Mouse (Mus musculus) embryonic facial prominence, embryonic 11.5 days (tissue): ENCODE measurements around the gene Ppp1r12a. TPM values are rescaled to one million over a fixed set of nuclear protein-coding genes. Genes with fewer than 3 reads are reported as not detected.

Source experiments
- ATAC-seq: fragments of 200-750 bp; cut with Nextera tagmentation; replicated peaks from 2 replicates; pipeline ENCODE4 v1.8.0; 2017; ENCODE audit warnings: low read depth; ENCODE audit not compliant: insufficient number of reproducible peaks, low FRiP score, low TSS enrichment
- DNase-seq: peaks from one replicate; pipeline ENCODE4 v3.0.0-alpha.2; 2015; ENCODE audit warnings: low spot score
- H3K27ac ChIP-seq: fragments of 300-500 bp; sonication (generic); replicated peaks from 2 replicates; pipeline ENCODE4 v1.5.1; 2014; ENCODE audit warnings: mild to moderate bottlenecking, low read depth, low read length, control low read depth
- H3K27me3 ChIP-seq: fragments of 300-500 bp; sonication (generic); 2 replicates; pipeline ENCODE4 v1.6.1; 2014; ENCODE audit warnings: mild to moderate bottlenecking, low read length, moderate library complexity, mixed read lengths; ENCODE audit not compliant: control insufficient read depth, insufficient read depth
- H3K36me3 ChIP-seq: fragments of 300-500 bp; sonication (generic); replicated peaks from 2 replicates; pipeline ENCODE4 v1.6.1; 2014; ENCODE audit warnings: low read depth, mild to moderate bottlenecking, low read length, moderate library complexity, mixed read lengths; ENCODE audit not compliant: control insufficient read depth, insufficient read depth
- H3K4me1 ChIP-seq: fragments of 300-500 bp; sonication (generic); 2 replicates; pipeline ENCODE4 v1.6.1; 2014; ENCODE audit warnings: low read length, mixed read lengths; ENCODE audit not compliant: control insufficient read depth, insufficient read depth
- H3K4me2 ChIP-seq: fragments of 300-500 bp; sonication (generic); 2 replicates; pipeline ENCODE4 v1.6.1; 2014; ENCODE audit warnings: low read depth, mild to moderate bottlenecking, control low read depth, low read length, moderate library complexity
- H3K4me3 ChIP-seq: fragments of 300-500 bp; sonication (generic); 2 replicates; pipeline ENCODE4 v1.5.1; 2014; ENCODE audit warnings: low read depth, low read length, control low read depth
- H3K9ac ChIP-seq: fragments of 300-500 bp; sonication (generic); replicated peaks from 2 replicates; pipeline ENCODE4 v1.6.1; 2014; ENCODE audit warnings: mild to moderate bottlenecking, control low read depth, low read length
- H3K9me3 ChIP-seq: fragments of 300-500 bp; sonication (generic); replicated peaks from 2 replicates; pipeline ENCODE4 v1.6.1; 2016; ENCODE audit warnings: mild to moderate bottlenecking, low read length, inconsistent platforms, mixed read lengths; ENCODE audit not compliant: control insufficient read depth
- WGBS: fragments of 180-500 bp; shearing (Covaris S2); extraction: QIAGEN DNeasy Blood & Tissue Kit; methylation state at CpG from one replicate; pipeline ENCODE4 v1.1.7; 2014; 5-methylcytosine and 5-hydroxymethylcytosine counted together
- polyA plus RNA-seq: library from polyadenylated mRNA; unstranded; fragments of >200 nt; fragmentation: Nextera tagmentation; extraction: Ambion mirVana; gene quantifications from 2 replicates; pipeline ENCODE4 v1.2.1, GENCODE M21; 2014

The Ppp1r12a gene
- polyA plus RNA-seq, 1 experiment from 2014 or later = 79.5 TPM

DNA sequence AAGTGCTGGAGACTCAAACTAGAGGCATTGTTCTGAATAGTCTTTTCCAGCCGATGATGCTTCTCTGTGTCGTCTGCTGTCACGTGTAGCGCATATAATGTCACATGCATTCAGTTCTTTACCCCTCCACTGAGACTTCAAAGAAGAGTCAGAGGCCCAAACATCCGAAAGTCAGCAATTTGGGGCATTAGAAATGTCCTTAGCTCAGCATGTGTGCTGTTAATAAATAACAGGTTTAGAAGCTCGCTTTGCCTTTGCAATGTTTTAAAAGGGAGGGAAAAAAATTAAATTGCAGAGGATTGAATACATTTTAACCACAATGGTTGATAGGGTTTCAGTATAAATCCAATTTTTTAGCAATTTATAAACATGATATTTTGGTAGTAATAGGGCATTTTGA, 151.9 kb downstream of the Ppp1r12a start:
- H3K4me1 ChIP-seq = no peaks in the 10 kb centered on the region
- WGBS = 64% methylated on average over 6 of the region's 6 CpGs

DNA sequence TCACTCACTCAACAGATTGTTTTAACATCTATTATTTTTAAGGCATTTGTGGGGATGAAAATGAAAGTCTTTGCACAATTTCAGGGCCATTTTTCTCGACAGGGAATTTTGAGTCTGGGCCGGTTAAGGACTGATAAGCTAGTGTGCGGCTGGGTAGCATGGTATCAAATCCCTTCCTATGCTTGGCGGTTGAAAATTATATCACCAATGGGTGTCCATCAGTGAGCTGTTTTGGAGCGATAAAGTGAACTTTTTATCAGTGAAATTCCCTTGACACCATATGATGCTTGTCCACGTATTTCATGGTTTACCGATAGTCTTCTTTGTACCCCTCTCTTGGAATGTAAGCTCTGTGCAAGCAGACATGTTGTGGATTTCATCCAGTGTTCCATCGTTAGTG, 152.4 kb downstream of the Ppp1r12a start:
- H3K9ac ChIP-seq = no peak overlapping the region
- no peak for ATAC-seq
- H3K27me3 ChIP-seq = no peaks in the 10 kb centered on the region
- no peak overlapping the region for H3K4me2 ChIP-seq
- WGBS = 89% methylated on average over 8 of the region's 8 CpGs
- H3K4me3 ChIP-seq = no peak overlapping the region
- no peaks in the 10 kb centered on the region for H3K4me1 ChIP-seq
- H3K36me3 ChIP-seq = no peaks in the 10 kb centered on the region
- DNase-seq = no peak
- no peaks in the 10 kb centered on the region for H3K9me3 ChIP-seq
- H3K27ac ChIP-seq = no peak overlapping the region

More for the DNA sequence above, 151.9 kb downstream of the Ppp1r12a start:
- H3K36me3 ChIP-seq = no peaks in the 10 kb centered on the region
- no peak overlapping the region for H3K4me3 ChIP-seq
- DNase-seq (no peak), ATAC-seq (no peak)
- no peak overlapping the region for H3K9ac ChIP-seq
- no peak overlapping the region for H3K27ac ChIP-seq
- H3K27me3 ChIP-seq = no peaks in the 10 kb centered on the region
- no peaks in the 10 kb centered on the region for H3K9me3 ChIP-seq
- no peak overlapping the region for H3K4me2 ChIP-seq

DNA sequence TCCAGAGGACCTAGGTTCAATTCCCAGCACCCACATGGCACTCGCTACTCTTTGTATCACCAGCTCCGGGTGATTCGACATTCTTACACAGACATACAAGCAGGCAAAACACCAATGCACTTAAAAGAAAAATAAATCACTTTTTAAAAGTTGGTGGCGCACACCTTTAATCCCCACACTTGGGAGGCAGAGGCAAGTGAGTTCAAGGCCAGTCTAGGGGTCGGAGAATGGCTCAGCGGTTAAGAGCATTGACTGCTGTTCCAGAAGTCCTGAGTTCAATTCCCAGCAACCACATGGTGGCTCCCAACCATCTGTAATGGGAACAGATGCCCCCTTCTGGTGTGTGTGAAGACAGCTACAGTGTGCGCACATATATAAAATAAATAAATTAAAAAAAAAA, 153.2 kb downstream of the Ppp1r12a start:
- H3K4me1 ChIP-seq = no peaks in the 10 kb centered on the region
- WGBS = 92% methylated on average over 7 of the region's 7 CpGs
- H3K36me3 ChIP-seq = no peaks in the 10 kb centered on the region
- H3K27ac ChIP-seq = no peak overlapping the region
- no peak overlapping the region for H3K9ac ChIP-seq
- H3K4me2 ChIP-seq = no peak overlapping the region
- H3K4me3 ChIP-seq = no peak overlapping the region
- H3K9me3 ChIP-seq = no peaks in the 10 kb centered on the region
- ATAC-seq = no peak
- no peak for DNase-seq
- H3K27me3 ChIP-seq = no peaks in the 10 kb centered on the region

DNA sequence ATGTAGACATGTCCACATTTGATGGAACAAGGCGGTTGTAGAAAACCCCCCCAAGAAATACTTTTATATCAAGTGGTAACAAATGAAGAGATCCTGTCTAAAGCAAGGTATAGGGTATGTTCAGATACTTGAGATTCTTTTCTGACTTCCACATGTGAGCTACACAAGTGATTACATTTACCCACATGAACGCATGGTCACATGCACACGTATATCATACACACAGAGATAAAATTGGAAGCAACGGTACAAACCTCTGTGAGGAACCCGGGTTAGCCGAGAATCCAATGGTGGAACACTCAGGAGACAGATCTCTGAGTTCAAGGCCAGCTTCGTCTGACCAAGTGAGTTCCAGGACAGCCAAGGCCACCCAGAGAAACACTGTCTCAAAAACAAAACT, 166.4 kb downstream of the Ppp1r12a start:
- Histone ChIP-seq H3K36me3 (no peaks in the 10 kb centered on the region), H3K9me3 (no peaks in the 10 kb centered on the region), H3K27me3 (peaks cover 2% of the 10 kb centered on the region; the same call in 1 of the 2 replicates), H3K9ac (no peak overlapping the region), H3K4me3 (no peak overlapping the region), H3K27ac (no peak overlapping the region), H3K4me2 (no peak overlapping the region), H3K4me1 (no peaks in the 10 kb centered on the region)
- no peak for ATAC-seq
- WGBS = 92% methylated on average over 7 of the region's 7 CpGs
- DNase-seq = no peak

DNA sequence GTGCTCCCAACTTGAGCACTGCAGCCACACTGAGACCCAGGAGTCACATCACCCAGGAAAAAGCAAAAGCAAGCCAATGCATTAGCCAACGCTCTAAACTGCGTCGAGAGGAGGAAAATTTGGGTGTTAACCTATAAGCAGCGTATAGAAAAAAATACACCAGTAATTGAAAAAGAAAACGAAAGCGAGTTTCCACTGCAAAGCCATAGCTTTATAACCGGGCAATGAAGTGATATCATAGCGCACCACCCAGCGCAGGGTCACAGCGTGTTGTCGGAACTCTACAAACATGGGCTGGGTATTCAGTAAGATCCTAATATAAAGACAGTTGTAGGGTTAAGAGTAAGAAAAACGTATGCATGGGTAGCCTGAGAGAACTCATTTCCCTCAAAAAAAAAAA, 167.0 kb downstream of the Ppp1r12a start:
- no peak for ATAC-seq
- WGBS = 87% methylated on average over 12 of the region's 12 CpGs
- H3K9ac ChIP-seq = no peak overlapping the region

DNA sequence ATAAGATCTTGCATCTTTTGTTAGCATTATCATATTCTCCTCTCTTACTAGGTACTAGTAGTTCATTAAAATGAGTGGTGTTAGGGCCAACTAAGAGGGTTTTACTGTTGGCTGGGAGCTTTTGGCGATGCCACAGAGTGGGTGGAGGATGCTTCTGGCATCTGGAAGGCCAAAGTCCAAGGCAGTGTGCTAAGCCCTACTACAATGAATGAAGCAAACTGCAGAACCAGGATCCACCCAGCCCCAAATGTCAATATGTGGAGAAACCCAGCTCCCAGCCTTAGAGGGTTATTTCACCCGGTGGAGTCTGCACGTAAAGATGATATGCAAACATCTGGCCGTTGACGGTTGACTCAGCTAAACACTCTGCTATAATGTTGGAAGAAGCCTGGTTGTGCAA, 167.8 kb downstream of the Ppp1r12a start:
- no peaks in the 10 kb centered on the region for H3K9me3 ChIP-seq
- no peak overlapping the region for H3K4me2 ChIP-seq
- H3K27me3 ChIP-seq = peaks cover 2% of the 10 kb centered on the region; the same call in 1 of the 2 replicates
- H3K4me1 ChIP-seq = no peaks in the 10 kb centered on the region
- DNase-seq (no peak), ATAC-seq (no peak)
- 81% methylated on average over 5 of the region's 5 CpGs for WGBS
- H3K27ac ChIP-seq = no peak overlapping the region
- no peaks in the 10 kb centered on the region for H3K36me3 ChIP-seq
- H3K4me3 ChIP-seq = no peak overlapping the region
- H3K9ac ChIP-seq = no peak overlapping the region

More for the DNA sequence above, 167.0 kb downstream of the Ppp1r12a start:
- Histone ChIP-seq H3K27me3 (peaks cover 2% of the 10 kb centered on the region; the same call in 1 of the 2 replicates), H3K4me2 (no peak overlapping the region), H3K4me3 (no peak overlapping the region), H3K36me3 (no peaks in the 10 kb centered on the region), H3K9me3 (no peaks in the 10 kb centered on the region), H3K4me1 (no peaks in the 10 kb centered on the region), H3K27ac (no peak overlapping the region)
- no peak for DNase-seq

DNA sequence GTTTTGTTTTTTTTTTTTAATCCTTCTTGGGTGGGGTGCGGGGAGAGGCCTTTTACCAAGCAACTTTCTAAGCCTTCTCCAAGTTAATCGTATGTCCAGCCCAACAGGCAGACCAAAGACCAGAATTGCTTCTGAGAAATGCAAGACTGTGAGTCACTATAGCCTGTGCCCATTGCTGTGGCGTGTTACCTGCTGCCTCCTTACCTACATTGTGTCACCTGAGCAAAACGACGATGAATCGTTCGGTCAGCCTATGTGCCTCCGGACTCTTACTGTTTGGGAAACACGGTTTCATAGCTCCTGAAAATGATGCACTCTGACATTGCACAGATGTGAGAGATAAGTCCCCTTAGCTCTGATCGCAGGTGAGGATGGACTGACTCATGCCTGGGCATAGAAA, 169.0 kb downstream of the Ppp1r12a start:
- Histone ChIP-seq H3K9me3 (no peaks in the 10 kb centered on the region), H3K4me1 (no peaks in the 10 kb centered on the region), H3K4me2 (peak overlapping the region; percentile 14; the same call in 1 of the 2 replicates), H3K9ac (no peak overlapping the region), H3K27me3 (peaks cover 2% of the 10 kb centered on the region; the same call in 1 of the 2 replicates), H3K4me3 (no peak overlapping the region), H3K36me3 (no peaks in the 10 kb centered on the region), H3K27ac (no peak overlapping the region)
- 6% methylated on average over 10 of the region's 10 CpGs for WGBS
- DNase-seq (no peak), ATAC-seq (no peak)

DNA sequence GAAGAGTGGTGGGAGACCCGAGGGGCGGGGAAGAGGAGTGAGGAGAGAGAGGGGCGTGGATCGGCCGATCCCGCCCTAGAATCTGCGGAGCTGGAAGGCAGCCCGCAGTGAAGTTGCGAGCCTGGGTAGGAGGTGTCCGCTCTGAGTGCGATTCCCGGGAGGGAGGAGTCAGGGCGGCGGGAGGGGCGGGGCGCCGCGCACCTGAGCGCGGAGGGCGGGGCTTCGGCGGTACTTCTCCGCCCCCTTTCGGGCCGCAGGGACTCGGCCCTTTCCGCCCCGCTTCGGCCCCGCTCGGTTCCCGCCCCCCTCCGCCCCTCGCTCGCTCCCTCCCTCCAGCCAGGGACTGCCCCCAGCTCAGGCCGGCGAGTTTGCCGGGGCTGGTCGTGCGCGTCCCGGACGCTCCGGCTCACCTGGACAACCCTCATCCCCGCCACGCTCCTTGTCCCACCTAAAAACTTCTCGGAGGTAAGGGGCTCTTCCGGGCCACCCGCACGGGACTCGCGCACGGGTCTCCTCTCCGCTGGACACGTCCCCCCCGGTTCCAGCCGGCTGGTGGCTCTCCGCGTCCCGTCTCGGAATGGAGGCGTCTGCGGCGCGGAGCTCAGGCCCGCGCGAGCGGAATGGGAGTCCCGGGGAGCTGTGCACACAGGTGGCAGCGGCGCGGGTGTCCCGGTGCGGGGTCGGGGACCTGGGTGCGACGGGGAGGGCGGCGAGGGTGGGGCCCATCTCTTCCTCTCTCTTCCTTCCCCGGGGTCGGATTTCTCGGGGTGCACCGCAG, 170.0 kb downstream of the Ppp1r12a start, which contains the start of gene Pawr:
Gene Pawr (plus strand): TSS at position 338 of the 778 bp plus-strand sequence.
- H3K36me3 ChIP-seq = no peaks in the 10 kb centered on the region
- peaks cover 2% of the 10 kb centered on the region; the same call in 1 of the 2 replicates for H3K27me3 ChIP-seq
- H3K4me3 ChIP-seq = peak within 1 kb of the TSS; percentile 81
- peak within 1 kb of the TSS; percentile 35; the same call in 1 of the 2 replicates for H3K27ac ChIP-seq
- DNase-seq (peak; percentile 89), ATAC-seq (peak; percentile 89)
- no peaks in the 10 kb centered on the region for H3K9me3 ChIP-seq
- peak within 1 kb of the TSS; percentile 76 for H3K9ac ChIP-seq
- under 1% methylated on average over 53 of the region's 85 CpGs for WGBS
- peak within 1 kb of the TSS; percentile 97 for H3K4me2 ChIP-seq
- no peaks in the 10 kb centered on the region for H3K4me1 ChIP-seq
